Mouse (Mus musculus): ENCODE data around the gene Izumo4.

DNA sequence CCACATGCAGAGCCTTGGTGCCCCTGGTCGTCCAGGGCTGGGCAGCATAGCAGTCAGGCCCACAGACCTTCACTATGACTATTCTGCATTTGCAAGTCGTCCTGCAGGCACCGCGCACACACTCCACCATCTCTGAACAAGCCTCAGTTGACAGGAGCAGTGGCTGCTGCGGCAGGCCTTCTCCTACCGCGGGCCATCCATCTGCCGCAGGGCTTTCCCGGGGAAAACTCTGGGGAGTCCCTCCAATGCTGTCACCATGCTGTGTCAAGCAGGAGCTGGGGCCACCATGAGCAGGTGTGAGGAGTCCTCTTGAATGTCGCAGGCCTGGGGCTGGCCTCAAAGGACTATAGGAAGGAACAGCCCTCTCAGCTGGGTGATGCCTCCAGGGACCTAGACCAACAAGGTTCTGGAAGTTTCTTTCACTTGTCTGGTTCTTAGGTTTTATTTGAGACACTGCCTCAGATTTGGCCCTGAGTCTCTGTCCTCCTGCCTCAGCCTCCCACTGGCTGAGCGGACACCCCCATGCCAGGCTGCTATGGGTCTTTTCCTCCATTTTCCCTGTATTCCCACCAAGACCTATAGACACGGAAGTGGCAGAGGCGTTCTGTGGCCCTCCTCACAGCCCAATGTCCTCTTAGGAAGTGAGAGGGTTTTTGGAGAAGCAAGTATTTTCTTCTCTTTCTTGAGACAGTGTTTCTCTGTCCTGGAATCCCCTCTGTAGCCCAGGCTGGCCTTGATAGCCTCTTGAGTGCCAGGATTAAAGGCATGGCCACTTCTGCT, 7.6 kb upstream of the Izumo4 start:
- TF ChIP-seq GATA1 (IDR thresholded peaks at IDR 0.05; ENCODE audit: low read length) (no peak), TAL1 (IDR thresholded peaks at IDR 0.05; ENCODE audit: low read length) (no peak)
